Mouse (Mus musculus) midbrain, embryonic 14.5 days (tissue): Measurements from ENCODE around the gene Gm13278. TPM values are rescaled to one million over a fixed set of nuclear protein-coding genes. Genes with fewer than 3 reads are reported as not detected.
"Not testable (repeated sequence)": the region's sequence is repeated elsewhere in the genome, so short reads cannot be mapped to it uniquely, and the experiment has no call there.

Experiments
- ATAC-seq: fragments of 200-750 bp; cut with Nextera tagmentation; 2 replicates; pipeline ENCODE4 v1.8.0; 2017; ENCODE audit warnings: moderate number of reproducible peaks, moderate library complexity; ENCODE audit not compliant: low FRiP score, low TSS enrichment
- DNase-seq: peaks from one replicate; pipeline ENCODE4 v3.0.0-alpha.2; 2015
- H3K27ac ChIP-seq: fragments of 300-500 bp; sonication (generic); replicated peaks from 2 replicates; pipeline ENCODE4 v1.5.1; 2014; ENCODE audit warnings: mild to moderate bottlenecking, low read depth, low read length, moderate library complexity
- H3K27me3 ChIP-seq: fragments of 300-500 bp; sonication (generic); 2 replicates; pipeline ENCODE4 v1.6.1; 2014; ENCODE audit warnings: low read length, control low read depth, mixed read lengths; ENCODE audit not compliant: control insufficient read depth, insufficient read depth
- H3K36me3 ChIP-seq: fragments of 300-500 bp; sonication (generic); 2 replicates; pipeline ENCODE4 v1.6.1; 2014; ENCODE audit warnings: low read length, control low read depth; ENCODE audit not compliant: control insufficient read depth, insufficient read depth
- H3K4me1 ChIP-seq: fragments of 300-500 bp; sonication (generic); 2 replicates; pipeline ENCODE4 v1.6.1; 2014; ENCODE audit warnings: mild to moderate bottlenecking, antibody characterized with exemption, low read length, control low read depth; ENCODE audit not compliant: control insufficient read depth, insufficient read depth
- H3K4me2 ChIP-seq: fragments of 300-500 bp; sonication (generic); 2 replicates; pipeline ENCODE4 v1.6.1; 2014; ENCODE audit warnings: mild to moderate bottlenecking, low read length, moderate library complexity
- H3K4me3 ChIP-seq: fragments of 300-500 bp; sonication (generic); replicated peaks from 2 replicates; pipeline ENCODE4 v1.5.1; 2014; ENCODE audit warnings: low read depth, low read length
- H3K9ac ChIP-seq: fragments of 300-500 bp; sonication (generic); replicated peaks from 2 replicates; pipeline ENCODE4 v1.6.1; 2014; ENCODE audit warnings: mild to moderate bottlenecking, low read length, moderate library complexity
- H3K9me3 ChIP-seq: fragments of 300-500 bp; sonication (generic); 2 replicates; pipeline ENCODE4 v1.6.1; 2016; ENCODE audit warnings: low read length, control low read depth, mixed read lengths; ENCODE audit not compliant: control insufficient read depth
- WGBS: fragments of 180-500 bp; shearing (Covaris S2); extraction: QIAGEN DNeasy Blood & Tissue Kit; methylation state at CpG from one replicate; pipeline ENCODE4 v1.1.7; 2014; 5-methylcytosine and 5-hydroxymethylcytosine counted together
- polyA plus RNA-seq: library from polyadenylated mRNA; unstranded; fragments of >200 nt; fragmentation: Nextera tagmentation; extraction: Ambion mirVana; gene quantifications from 2 replicates; pipeline ENCODE4 v1.2.1, GENCODE M21; 2014

Gm13278 gene
- polyA plus RNA-seq, 1 experiment from 2014 or later, result not detected

DNA sequence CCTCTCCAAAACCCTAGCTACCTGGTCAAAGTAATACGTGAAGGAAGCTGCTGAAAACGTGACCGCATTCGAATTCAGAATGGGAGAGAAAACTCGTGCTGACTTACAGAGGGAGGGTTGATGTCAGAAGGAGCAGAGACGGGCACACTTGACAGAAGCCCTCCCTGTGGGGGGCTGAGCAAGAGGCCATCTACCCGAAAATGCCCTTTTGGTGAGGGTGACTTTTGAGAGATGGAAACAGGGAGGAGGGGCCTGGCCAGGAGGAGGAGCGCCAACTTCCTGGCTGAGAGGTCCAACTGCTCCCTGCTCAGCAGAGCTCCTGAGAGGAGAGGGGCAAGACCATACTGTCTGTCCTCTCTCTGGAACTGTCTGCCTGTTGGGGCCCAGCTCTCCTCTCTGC, 13.9 kb downstream of the Gm13278 start, which contains the start of gene Gm13288:
Gene Gm13288 (plus strand): TSS at position 301 of the 400 bp plus-strand sequence.
- not testable (repeated sequence) for H3K9ac ChIP-seq, H3K27me3 ChIP-seq, H3K4me1 ChIP-seq, ATAC-seq, DNase-seq, H3K27ac ChIP-seq, H3K9me3 ChIP-seq, H3K36me3 ChIP-seq
- H3K4me2 ChIP-seq, result peak within 1 kb of the TSS; percentile 38
- no CpG with 5 or more reads among the region's 8 CpGs for WGBS
- H3K4me3 ChIP-seq, result 0 out of 2 replicates have a peak within 1 kb of the TSS, but pooled peaks have one; percentile 14

- WGBS, result 0% methylated on average over 3 of the region's 34 CpGs
- not testable (repeated sequence) for DNase-seq, H3K9me3 ChIP-seq, H3K36me3 ChIP-seq, H3K9ac ChIP-seq, H3K27ac ChIP-seq, ATAC-seq, H3K27me3 ChIP-seq, H3K4me1 ChIP-seq
- Histone ChIP-seq H3K4me2 (peak overlapping the region; percentile 38), H3K4me3 (0 out of 2 replicates have a peak overlapping the region, but pooled peaks have one; percentile 14)
These were observed 14.4 kb downstream of the Gm13278 start for GRCm38 (mm10) chr4:88805761-88806160.

DNA sequence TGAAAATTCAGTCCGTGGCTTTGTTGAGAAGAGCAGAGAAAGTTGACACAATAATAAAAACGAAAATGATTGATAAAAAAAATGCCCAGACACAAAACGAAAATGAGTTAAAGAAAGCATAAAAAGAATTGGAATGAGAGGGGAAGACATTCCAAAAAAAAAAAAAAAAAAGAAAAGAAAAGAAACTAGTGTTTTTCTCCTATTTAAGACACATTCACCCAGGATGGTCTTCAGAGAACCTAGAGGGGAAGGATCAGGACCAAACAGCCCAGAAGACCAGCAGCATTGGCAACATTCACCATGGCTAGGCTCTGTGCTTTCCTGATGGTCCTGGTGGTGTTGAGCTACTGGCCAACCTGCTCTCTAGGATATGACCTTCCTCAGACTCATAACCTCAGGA, 24.6 kb downstream of the Gm13278 start, which contains the start of gene Ifna7:
Gene Ifna7 (plus strand): TSS at position 301 of the 400 bp plus-strand sequence.
- no peaks in the 10 kb centered on the region for H3K9me3 ChIP-seq
- 66% methylated on average over 3 of the region's 3 CpGs for WGBS
- no peaks in the 10 kb centered on the region for H3K27me3 ChIP-seq
- DNase-seq (no peak), ATAC-seq (no peak)
- H3K4me2 ChIP-seq, result no peak within 1 kb of the TSS
- no peaks in the 10 kb centered on the region for H3K36me3 ChIP-seq
- no peak within 1 kb of the TSS for H3K9ac ChIP-seq
- no peak within 1 kb of the TSS for H3K4me3 ChIP-seq
- H3K4me1 ChIP-seq, result no peaks in the 10 kb centered on the region
- no peak within 1 kb of the TSS for H3K27ac ChIP-seq

GRCm38 (mm10) chr4:88819659-88820058, 28.3 kb downstream of the Gm13278 start, which contains the start of gene Ifna11:
TSS of gene Ifna11 (plus strand) at chr4:88819959.
- Histone ChIP-seq H3K4me3 (no peak within 1 kb of the TSS), H3K27ac (no peak within 1 kb of the TSS), H3K36me3 (no peaks in the 10 kb centered on the region), H3K9ac (no peak within 1 kb of the TSS), H3K27me3 (no peaks in the 10 kb centered on the region), H3K4me2 (no peak within 1 kb of the TSS), H3K4me1 (no peaks in the 10 kb centered on the region), H3K9me3 (no peaks in the 10 kb centered on the region)
- 97% methylated on average over 1 of the region's 1 CpGs for whole genome bisulfite sequencing
- ATAC-seq, result no peak
- no peak for DNase-seq

DNA sequence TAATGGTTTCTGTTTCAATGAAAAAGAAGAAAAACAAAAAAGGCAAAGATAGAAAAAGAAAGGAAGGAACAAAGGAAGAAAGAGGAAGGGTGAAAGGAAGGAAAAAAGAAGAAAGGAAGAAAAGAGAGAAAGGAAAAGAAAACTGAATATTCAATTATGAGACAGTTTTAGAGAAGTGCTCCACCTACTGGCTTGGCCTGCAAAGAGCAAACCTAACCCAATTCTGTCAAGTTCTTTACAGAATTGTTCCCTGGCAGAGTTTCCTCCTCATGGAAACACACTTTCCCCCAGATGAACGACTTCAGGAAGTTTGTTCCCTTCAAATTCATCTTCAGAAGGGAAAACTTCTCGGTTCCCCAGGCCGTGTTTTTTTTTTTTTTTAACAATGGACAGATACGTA, 31.6 kb downstream of the Gm13278 start:
- WGBS, result 20% methylated on average over 4 of the region's 4 CpGs

GRCm38 (mm10) chr4:88827116-88827515, 35.8 kb downstream of the Gm13278 start, which contains the start of gene Ifna6:
TSS of gene Ifna6 (plus strand) at chr4:88827416.
- DNase-seq, H3K4me1 ChIP-seq, H3K27me3 ChIP-seq, H3K4me2 ChIP-seq, H3K9me3 ChIP-seq, H3K9ac ChIP-seq, H3K36me3 ChIP-seq, H3K4me3 ChIP-seq, H3K27ac ChIP-seq, ATAC-seq: not testable (repeated sequence)

More for the DNA sequence above, 31.6 kb downstream of the Gm13278 start:
- H3K9me3 ChIP-seq, result no peaks in the 10 kb centered on the region
- H3K4me3 ChIP-seq, result no peak overlapping the region
- ATAC-seq (no peak), DNase-seq (peak; percentile 67)
- no peak overlapping the region for H3K9ac ChIP-seq
- no peak overlapping the region for H3K4me2 ChIP-seq
- no peaks in the 10 kb centered on the region for H3K27me3 ChIP-seq
- H3K4me1 ChIP-seq, result no peaks in the 10 kb centered on the region
- H3K27ac ChIP-seq, result no peak overlapping the region
- H3K36me3 ChIP-seq, result no peaks in the 10 kb centered on the region

DNA sequence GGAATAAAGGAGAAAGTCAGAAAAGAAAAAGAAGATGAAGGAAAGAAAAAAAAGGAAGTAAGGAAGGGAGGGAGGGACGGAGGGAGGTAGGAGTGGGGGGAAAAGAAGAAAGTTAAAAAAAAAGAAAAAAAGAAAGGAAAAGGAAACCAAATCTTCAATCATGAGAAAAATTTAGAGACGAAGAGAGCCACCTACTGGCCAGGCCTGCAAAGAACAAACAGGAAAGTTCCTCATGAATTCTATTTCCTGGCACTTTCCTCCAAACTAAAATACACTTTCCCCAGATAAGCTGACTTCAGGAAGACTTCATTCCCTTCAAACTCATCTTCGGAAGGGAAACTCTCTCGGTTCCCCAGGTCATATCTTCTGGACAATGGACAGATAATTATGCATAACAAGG, 39.2 kb downstream of the Gm13278 start:
- H3K27ac ChIP-seq, result no peak overlapping the region
- H3K27me3 ChIP-seq, result no peaks in the 10 kb centered on the region
- no peak overlapping the region for H3K9ac ChIP-seq
- H3K4me3 ChIP-seq, result no peak overlapping the region
- no peaks in the 10 kb centered on the region for H3K4me1 ChIP-seq
- ATAC-seq (no peak), DNase-seq (peak; percentile 59)
- no peaks in the 10 kb centered on the region for H3K36me3 ChIP-seq
- H3K9me3 ChIP-seq, result no peaks in the 10 kb centered on the region
- no peak overlapping the region for H3K4me2 ChIP-seq
- WGBS, result 26% methylated on average over 4 of the region's 4 CpGs

DNA sequence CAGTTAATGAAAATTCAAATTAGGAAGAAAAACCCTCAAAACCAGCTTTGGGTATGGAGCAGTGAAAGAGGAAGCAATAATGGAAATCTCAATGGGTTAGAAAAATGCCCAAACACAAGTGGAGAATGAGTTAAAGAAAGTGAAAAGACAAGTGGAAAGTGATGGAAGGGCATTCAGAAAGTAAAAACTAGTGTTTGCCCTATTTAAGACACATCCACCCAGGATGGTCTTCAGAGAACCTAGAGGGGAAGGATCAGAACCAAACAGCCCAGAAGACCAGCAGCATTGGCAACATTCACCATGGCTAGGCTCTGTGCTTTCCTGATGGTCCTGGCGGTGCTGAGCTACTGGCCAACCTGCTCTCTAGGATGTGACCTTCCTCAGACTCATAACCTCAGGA, 43.9 kb downstream of the Gm13278 start, which contains the start of gene Ifna5:
Gene Ifna5 (plus strand): TSS at position 301 of the 400 bp plus-strand sequence.
- H3K4me2 ChIP-seq, H3K36me3 ChIP-seq, H3K9ac ChIP-seq, DNase-seq, H3K27ac ChIP-seq, H3K4me3 ChIP-seq, H3K27me3 ChIP-seq, ATAC-seq, H3K4me1 ChIP-seq, H3K9me3 ChIP-seq: not testable (repeated sequence)
- WGBS, result 79% methylated on average over 1 of the region's 1 CpGs

GRCm38 (mm10) chr4:88838828-88839227, 47.5 kb downstream of the Gm13278 start:
- H3K36me3 ChIP-seq, result no peaks in the 10 kb centered on the region
- no peak for ATAC-seq
- no peak overlapping the region for H3K9ac ChIP-seq
- H3K4me2 ChIP-seq, result no peak overlapping the region
- no peaks in the 10 kb centered on the region for H3K27me3 ChIP-seq
- WGBS, result 55% methylated on average over 3 of the region's 3 CpGs
- no peak overlapping the region for H3K27ac ChIP-seq
- no peak overlapping the region for H3K4me3 ChIP-seq
- H3K4me1 ChIP-seq, result no peaks in the 10 kb centered on the region
- no peaks in the 10 kb centered on the region for H3K9me3 ChIP-seq
- peak; percentile 62 for DNase-seq
